Mouse (Mus musculus) embryonic facial prominence, embryonic 10.5 days (tissue): ENCODE measurements around the gene Iqck. TPM values are rescaled to one million over a fixed set of nuclear protein-coding genes. Genes with fewer than 3 reads are reported as not detected.

Source experiments
- DNase-seq: peaks from one replicate; pipeline ENCODE4 v3.0.0-alpha.2; 2017; ENCODE audit warnings: low spot score
- H3K27ac ChIP-seq: fragments of 300-500 bp; sonication (generic); replicated peaks from 2 replicates; pipeline ENCODE4 v1.5.1; 2016; ENCODE audit warnings: mild to moderate bottlenecking
- H3K27me3 ChIP-seq: fragments of 300-500 bp; sonication (generic); replicated peaks from 2 replicates; pipeline ENCODE4 v1.6.1; 2016; ENCODE audit warnings: low read depth, mild to moderate bottlenecking; ENCODE audit not compliant: poor library complexity, severe bottlenecking
- H3K36me3 ChIP-seq: fragments of 300-500 bp; sonication (generic); replicated peaks from 2 replicates; pipeline ENCODE4 v1.6.1; 2016; ENCODE audit warnings: mild to moderate bottlenecking, moderate library complexity
- H3K4me1 ChIP-seq: fragments of 300-500 bp; sonication (generic); 2 replicates; pipeline ENCODE4 v1.6.1; 2016
- H3K4me3 ChIP-seq: fragments of 300-500 bp; sonication (generic); 2 replicates; pipeline ENCODE4 v1.5.1; 2016; ENCODE audit warnings: mild to moderate bottlenecking, moderate library complexity
- H3K9me3 ChIP-seq: fragments of 300-500 bp; sonication (generic); 2 replicates; pipeline ENCODE4 v1.6.1; 2016; ENCODE audit warnings: mild to moderate bottlenecking
- WGBS: fragments of 180-500 bp; shearing (Covaris S2); methylation state at CpG from one replicate; pipeline ENCODE4 v1.1.7; 2016; 5-methylcytosine and 5-hydroxymethylcytosine counted together
- polyA plus RNA-seq: library from polyadenylated mRNA; unstranded; fragments of >200 nt; fragmentation: Nextera tagmentation; extraction: Ambion mirVana; gene quantifications from 2 replicates; pipeline ENCODE4 v1.2.1, GENCODE M21; 2016

Iqck gene
- polyA plus RNA-seq, 1 experiment from 2014 or later: 2.7 TPM

DNA sequence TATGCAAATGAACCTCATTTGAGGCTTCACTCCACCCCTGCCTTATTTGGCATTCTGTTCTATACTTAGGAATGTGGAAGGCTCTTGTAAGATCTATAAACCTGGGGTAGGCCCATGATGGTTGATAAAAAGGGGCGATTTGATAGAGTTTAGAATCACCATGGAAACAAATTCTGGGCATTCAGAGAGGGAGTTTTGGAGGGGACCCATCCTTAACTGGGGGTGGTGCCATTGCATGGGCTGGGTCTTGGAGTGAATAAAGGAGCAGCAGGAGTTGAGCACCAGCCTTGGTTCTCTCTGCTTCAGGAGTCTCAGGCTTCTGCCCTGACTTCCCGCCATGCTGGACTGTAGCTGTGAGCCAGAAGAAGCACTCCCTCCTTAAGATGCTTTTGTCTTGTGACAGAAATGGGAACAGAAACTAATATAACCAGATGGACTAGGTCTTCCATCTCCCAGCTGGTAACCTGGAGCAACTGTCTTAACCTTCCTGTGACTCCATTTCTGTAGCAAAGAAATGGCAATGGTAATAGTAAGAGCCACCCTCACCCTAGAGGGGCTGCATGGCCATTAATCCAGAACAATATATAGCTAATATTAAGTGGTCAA, 93.2 kb downstream of the Iqck start:
- H3K36me3 ChIP-seq: no peaks in the 10 kb centered on the region
- no peak overlapping the region for H3K4me3 ChIP-seq
- no peak for DNase-seq
- WGBS: 66% methylated on average over 2 of the region's 2 CpGs
- H3K9me3 ChIP-seq: no peaks in the 10 kb centered on the region
- H3K4me1 ChIP-seq: peaks cover 14% of the 10 kb centered on the region
- H3K27ac ChIP-seq: no peak overlapping the region
- no peaks in the 10 kb centered on the region for H3K27me3 ChIP-seq

DNA sequence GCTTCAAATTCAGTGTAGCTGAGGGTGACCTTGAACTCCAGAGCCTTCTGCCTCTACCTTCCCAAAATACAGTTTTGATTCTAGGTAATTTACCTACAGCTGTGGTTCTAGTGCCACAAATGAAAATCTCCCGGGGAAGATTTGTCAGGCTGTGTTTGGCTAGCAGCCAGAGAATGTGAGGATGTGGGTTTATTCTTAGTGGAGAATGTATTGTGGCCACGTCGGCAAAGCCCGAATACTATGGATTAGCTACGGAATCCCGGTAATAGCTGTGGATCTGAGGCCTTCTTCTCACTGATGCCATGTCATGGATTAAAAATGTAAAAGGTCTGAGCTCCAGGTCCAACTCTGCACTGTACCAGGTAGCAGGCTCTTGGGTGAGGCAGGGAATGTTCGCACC, 94.2 kb downstream of the Iqck start:
- Histone ChIP-seq H3K27me3 (no peaks in the 10 kb centered on the region), H3K27ac (no peak overlapping the region), H3K4me1 (peaks cover 5% of the 10 kb centered on the region), H3K36me3 (no peaks in the 10 kb centered on the region), H3K4me3 (no peak overlapping the region), H3K9me3 (no peaks in the 10 kb centered on the region)
- WGBS: 87% methylated on average over 7 of the region's 7 CpGs
- no peak for DNase-seq

DNA sequence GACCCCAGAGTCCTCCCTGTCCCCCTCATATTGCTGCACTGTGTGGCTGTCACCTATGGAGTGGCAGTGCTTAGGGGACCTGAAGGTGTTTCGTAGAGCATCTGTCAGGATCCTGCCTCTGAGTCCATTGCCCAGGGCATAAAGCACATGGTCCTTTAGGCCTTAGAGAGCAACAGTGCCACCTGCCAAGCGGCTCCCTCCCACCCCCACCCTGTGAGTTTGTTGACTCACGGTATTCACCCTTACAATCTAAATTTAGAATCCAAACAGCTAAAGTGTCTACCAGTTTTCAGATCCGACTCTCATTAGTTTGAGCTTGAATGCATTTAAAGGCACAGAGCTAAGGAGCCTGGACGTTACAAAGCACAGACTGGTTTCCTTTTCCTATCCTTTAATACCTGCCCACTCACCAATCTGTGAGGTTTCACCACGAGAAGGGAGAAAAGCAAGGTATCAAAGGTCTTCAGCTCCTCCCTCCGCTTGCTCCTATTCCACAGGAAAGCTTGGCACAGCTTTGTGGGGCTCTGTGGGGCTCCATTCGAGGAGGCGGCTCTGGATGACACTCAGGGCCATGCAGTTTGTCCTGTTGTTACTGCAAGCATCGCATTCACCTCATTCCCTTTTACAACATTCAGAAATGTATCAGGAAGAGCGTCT, 98.2 kb downstream of the Iqck start:
- no peak for DNase-seq
- Histone ChIP-seq H3K27ac (no peak overlapping the region), H3K4me1 (no peaks in the 10 kb centered on the region), H3K36me3 (no peaks in the 10 kb centered on the region), H3K9me3 (no peaks in the 10 kb centered on the region), H3K27me3 (no peaks in the 10 kb centered on the region), H3K4me3 (no peak overlapping the region)
- 66% methylated on average over 11 of the region's 11 CpGs for WGBS

DNA sequence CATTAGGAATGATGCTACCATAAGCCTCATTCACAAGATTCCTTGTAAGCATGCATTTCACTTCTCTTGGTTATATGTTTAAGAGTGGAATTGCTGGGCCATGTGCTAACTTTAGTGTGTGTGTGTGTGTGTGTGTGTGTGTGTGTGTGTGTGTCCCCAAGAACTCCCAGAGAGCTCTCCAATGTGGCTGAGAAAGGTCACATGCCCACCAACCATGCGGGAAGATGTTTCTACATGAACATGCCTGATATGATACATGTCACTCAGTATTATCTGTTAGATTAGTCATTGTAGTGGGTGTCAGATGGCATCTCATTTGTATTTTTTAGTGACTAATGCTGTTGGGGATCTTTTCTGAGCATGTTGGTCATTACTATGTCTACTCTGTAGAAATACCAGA, 99.4 kb downstream of the Iqck start:
- 90% methylated on average over 1 of the region's 1 CpGs for WGBS
- Histone ChIP-seq H3K27ac (no peak overlapping the region), H3K36me3 (no peaks in the 10 kb centered on the region), H3K4me1 (no peaks in the 10 kb centered on the region), H3K27me3 (no peaks in the 10 kb centered on the region), H3K9me3 (no peaks in the 10 kb centered on the region), H3K4me3 (no peak overlapping the region)
- DNase-seq: no peak

DNA sequence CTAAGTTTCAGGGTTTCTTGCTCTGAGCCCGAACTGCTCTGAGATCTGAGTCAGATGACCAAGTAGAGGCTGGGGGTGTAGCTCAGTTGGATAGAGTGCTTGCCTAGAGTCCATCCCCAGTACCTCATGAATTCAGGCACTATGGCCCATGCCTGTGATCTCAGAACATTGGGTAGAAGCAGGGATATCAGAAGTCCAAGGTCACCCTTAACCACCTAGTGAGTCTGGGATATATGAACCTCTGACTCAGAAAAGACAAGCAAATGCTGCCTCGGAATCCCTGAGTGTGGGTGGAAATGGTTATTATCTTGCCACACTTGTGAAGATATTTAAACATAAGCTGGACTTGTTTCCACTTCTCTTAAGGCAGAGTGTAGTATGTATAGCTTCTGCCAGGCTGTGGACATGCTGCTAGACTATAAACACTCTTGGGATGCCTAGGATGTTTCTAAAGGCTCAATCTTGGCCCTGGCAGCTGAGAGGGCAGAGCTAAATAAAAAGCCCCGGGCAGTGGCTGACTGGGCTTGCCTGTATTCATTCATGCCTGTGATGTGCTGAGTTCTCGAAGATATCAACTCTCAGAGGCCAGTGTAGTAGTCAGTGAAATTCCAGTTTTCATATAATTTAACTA, 101.2 kb downstream of the Iqck start:
- Histone ChIP-seq H3K4me3 (no peak overlapping the region), H3K27ac (no peak overlapping the region), H3K9me3 (no peaks in the 10 kb centered on the region), H3K36me3 (no peaks in the 10 kb centered on the region), H3K27me3 (no peaks in the 10 kb centered on the region), H3K4me1 (no peaks in the 10 kb centered on the region)
- DNase-seq: no peak
- 83% methylated on average over 4 of the region's 4 CpGs for WGBS

DNA sequence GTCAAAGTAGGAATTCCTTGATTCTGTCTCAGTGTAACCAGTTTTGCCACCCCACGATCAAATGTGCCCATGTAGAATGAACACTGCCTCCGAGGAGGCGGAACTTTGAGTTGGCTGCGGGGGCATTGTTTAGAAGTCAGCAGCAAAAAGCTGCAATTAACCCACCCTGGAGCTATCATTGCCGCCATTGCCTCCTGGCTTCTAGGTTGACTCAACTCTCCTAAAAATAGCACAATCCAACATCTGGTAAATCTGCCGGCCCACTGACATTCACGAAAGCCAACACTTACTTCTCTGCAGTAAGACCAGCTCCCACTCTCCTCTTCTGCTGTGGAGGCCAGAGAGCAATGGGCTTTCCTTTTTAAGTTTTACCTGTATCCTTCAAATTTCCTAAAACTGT, 103.7 kb downstream of the Iqck start:
- 63% methylated on average over 7 of the region's 7 CpGs for WGBS
- no peak for DNase-seq
- no peaks in the 10 kb centered on the region for H3K27me3 ChIP-seq
- no peak overlapping the region for H3K4me3 ChIP-seq
- no peaks in the 10 kb centered on the region for H3K36me3 ChIP-seq
- no peaks in the 10 kb centered on the region for H3K9me3 ChIP-seq
- H3K27ac ChIP-seq: no peak overlapping the region
- H3K4me1 ChIP-seq: no peaks in the 10 kb centered on the region

DNA sequence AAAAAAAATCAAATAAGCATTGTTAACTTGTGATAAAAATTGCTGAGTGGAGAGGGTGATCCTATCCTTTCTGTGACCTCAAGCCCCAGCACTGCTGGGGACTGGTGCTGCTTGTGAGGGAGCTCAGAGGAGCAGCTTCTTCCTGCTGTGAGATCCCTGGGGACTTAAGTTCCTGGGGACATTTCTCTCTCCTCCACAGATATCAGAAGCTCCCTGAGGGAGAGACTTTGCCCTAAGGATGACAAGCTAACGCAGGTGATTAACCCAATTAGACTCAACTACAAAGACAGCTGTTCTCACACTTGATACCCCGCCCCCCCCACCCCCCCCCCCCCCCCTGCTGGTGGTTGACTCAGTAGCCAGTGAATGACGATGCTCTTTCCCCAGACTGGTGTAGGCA, 109.2 kb downstream of the Iqck start:
- Histone ChIP-seq H3K36me3 (0 out of 2 replicates have a peak, but pooled peaks cover 3% of the 10 kb centered on the region), H3K4me3 (no peak overlapping the region), H3K27ac (no peak overlapping the region), H3K27me3 (no peaks in the 10 kb centered on the region), H3K9me3 (no peaks in the 10 kb centered on the region), H3K4me1 (peaks cover 8% of the 10 kb centered on the region)
- 0% methylated on average over 3 of the region's 3 CpGs for WGBS
- DNase-seq: no peak

DNA sequence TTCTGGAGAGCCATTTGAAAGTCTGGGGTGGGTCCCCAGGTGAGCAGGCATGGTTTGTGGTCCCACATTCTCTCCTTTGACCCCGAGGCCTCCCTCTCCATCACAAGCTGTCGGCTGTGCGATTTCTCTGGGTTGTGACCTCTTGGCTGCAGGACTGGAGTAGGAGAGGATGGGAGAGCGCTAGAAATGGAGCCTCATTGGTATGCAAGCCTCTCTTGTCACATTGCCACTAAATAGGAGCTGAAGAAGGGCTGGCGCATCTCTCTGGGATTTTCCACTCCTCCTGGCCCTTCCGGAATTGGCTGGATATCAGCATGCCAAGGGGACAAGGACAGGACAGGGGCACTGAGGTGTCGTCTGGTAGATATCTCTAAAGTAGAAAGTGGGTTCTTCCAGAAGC, 109.6 kb downstream of the Iqck start:
- no peaks in the 10 kb centered on the region for H3K27me3 ChIP-seq
- 40% methylated on average over 7 of the region's 7 CpGs for WGBS
- no peak for DNase-seq
- no peak overlapping the region for H3K27ac ChIP-seq
- 0 out of 2 replicates have a peak, but pooled peaks cover 5% of the 10 kb centered on the region for H3K36me3 ChIP-seq
- H3K4me1 ChIP-seq: peaks cover 8% of the 10 kb centered on the region
- H3K9me3 ChIP-seq: no peaks in the 10 kb centered on the region
- H3K4me3 ChIP-seq: no peak overlapping the region

DNA sequence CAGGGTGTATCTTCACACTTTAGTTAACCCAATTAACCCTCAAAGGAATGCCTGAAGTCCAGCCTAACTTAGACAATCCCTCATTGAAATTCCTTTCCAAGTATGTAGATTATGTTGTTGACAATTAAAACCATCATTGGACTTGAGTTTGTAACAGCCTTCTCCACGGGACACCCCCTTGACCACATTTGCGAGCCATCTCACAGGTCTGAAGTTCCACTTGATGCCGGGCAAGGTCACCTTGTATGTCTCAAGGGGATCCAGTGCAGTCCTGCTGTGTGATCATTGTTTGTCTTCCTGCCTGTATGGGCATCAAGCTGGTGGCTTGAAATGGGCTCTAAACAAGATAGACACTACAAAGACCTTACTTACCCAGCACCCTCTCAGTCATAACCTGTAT, 113.3 kb downstream of the Iqck start:
- Histone ChIP-seq H3K4me1 (peaks cover 8% of the 10 kb centered on the region), H3K36me3 (peaks cover 37% of the 10 kb centered on the region)

DNA sequence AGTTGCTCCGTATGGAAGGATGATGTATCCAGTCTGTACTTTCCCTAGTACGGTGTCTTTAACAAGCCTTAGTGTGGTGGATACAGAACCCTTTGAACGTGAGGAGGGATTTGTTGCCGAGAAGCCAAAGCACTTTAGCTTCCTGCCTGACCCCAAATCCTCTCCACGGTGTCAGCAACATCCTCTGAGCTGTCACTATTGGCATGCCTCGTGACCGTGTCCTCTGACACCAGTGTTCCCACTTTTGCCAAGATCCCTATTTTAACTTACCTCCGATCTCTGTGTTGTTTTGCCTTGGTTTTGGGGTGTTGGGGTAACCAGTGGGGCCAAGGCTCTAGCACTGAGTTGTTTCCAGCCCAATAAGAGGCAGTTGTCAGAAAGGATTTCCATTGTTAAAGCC, 115.9 kb downstream of the Iqck start:
- DNase-seq: no peak
- H3K36me3 ChIP-seq: peaks cover 63% of the 10 kb centered on the region
- no peaks in the 10 kb centered on the region for H3K27me3 ChIP-seq
- H3K4me3 ChIP-seq: no peak overlapping the region
- no peak overlapping the region for H3K27ac ChIP-seq
- H3K9me3 ChIP-seq: no peaks in the 10 kb centered on the region
- 84% methylated on average over 8 of the region's 8 CpGs for WGBS
- peaks cover 3% of the 10 kb centered on the region for H3K4me1 ChIP-seq

More for the DNA sequence above, 113.3 kb downstream of the Iqck start:
- no peak for DNase-seq
- WGBS: 88% methylated on average over 3 of the region's 3 CpGs
- Histone ChIP-seq H3K4me3 (no peak overlapping the region), H3K27me3 (no peaks in the 10 kb centered on the region), H3K27ac (no peak overlapping the region), H3K9me3 (no peaks in the 10 kb centered on the region)

DNA sequence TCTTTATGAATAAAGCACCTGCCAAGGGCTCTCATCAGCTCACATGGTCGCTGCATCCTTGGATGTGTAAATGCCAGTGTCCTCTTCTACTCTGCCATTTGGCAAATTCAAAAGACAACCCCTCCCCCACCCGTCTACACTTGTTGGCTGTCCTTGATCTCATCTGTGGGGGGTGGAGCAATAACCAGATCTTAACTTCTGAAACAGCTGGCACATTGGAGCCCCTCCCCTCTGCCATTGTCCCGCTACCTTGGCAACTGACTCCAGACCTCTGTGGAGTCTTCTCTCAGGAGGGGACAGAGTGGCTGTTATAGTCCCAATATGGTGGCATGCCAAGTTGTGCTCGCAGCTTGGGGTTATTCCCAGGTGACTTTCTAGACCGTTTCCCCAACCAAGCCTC, 116.8 kb downstream of the Iqck start:
- H3K9me3 ChIP-seq: no peaks in the 10 kb centered on the region
- H3K27ac ChIP-seq: no peak overlapping the region
- 83% methylated on average over 5 of the region's 5 CpGs for WGBS
- peaks cover 65% of the 10 kb centered on the region for H3K36me3 ChIP-seq
- H3K4me3 ChIP-seq: no peak overlapping the region
- no peak for DNase-seq
- H3K27me3 ChIP-seq: no peaks in the 10 kb centered on the region
- peaks cover 11% of the 10 kb centered on the region for H3K4me1 ChIP-seq

DNA sequence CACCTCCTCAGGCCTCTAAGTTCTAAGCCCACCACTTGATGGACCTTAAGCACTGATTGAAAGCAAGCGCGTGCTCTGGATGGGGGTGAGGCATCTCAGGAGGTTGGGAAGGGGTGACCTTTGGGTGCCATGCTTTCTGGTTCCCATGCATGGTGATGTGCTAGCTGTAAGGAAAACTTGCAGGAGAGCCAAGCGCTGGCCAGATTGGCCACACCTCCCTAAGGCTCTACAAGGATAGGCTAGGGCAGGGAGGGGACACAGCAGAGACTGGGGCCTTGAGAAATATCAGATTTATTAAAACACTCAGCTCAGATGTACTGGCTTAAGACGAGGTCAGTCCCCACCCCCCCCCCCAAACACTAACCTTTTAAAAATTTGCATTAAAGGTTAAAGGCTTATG, 117.8 kb downstream of the Iqck start:
- Histone ChIP-seq H3K4me1 (peaks cover 18% of the 10 kb centered on the region), H3K27me3 (no peaks in the 10 kb centered on the region), H3K9me3 (no peaks in the 10 kb centered on the region), H3K36me3 (peaks cover 75% of the 10 kb centered on the region), H3K27ac (no peak overlapping the region), H3K4me3 (no peak overlapping the region)
- DNase-seq: no peak
- 86% methylated on average over 4 of the region's 4 CpGs for WGBS

DNA sequence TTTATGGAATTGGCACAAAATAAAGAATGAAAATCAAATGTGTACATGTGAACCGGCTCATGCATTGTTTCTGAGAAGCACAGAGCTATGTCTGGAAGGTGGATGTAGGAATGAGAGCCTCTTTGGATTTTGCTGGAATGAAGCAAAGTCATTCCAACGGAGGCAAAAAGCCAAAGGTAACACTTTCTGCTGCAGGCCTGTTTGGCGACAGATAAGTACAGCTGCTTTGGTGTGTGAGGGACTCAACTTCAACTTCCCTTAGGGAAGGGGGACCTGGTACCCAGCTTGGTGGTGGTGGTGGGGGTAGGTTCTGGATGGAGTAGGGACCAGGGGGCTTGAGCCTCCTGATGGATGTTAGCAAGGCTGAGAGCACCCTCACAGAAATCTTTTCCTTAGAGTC, 120.3 kb downstream of the Iqck start:
- Histone ChIP-seq H3K4me1 (peaks cover 21% of the 10 kb centered on the region), H3K9me3 (no peaks in the 10 kb centered on the region), H3K4me3 (no peak overlapping the region; the same call in 1 of the 2 replicates), H3K27me3 (no peaks in the 10 kb centered on the region), H3K36me3 (peaks cover 85% of the 10 kb centered on the region), H3K27ac (no peak overlapping the region)
- DNase-seq: no peak
- 82% methylated on average over 3 of the region's 3 CpGs for WGBS
